Mouse (Mus musculus): ENCODE measurements at regions not wholly inside any gene's neighbourhood (a gene's known extent, or its start where the extent isn't known, plus 50 kb on each side); places are given as distances from the start of the nearest gene placed in this dataset.

DNA sequence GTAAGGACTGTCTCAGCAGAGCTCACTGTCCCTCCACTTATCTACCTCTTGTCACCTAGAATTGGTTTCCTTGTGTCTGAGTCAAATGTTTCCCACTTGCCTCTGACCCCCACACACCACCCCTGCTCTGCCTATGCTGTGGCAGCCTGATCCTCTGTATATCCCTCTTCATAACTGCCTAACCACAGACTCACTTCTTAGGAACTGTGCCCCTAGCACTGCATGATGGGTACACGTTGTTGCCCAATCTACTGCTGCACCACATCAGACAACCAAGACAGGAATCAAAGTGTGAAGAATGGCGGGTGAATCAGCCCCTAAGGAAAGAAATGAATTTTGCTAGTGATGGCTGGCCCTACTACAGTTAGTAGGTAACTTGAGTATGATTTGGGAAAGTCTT, 167.4 kb downstream of the B3gnt2 start:
- TF ChIP-seq CTCF (IDR thresholded peaks at IDR 0.05; ENCODE audit: extremely low read depth, insufficient read length, insufficient replicate concordance, low read depth, low read length) (no peak), POLR2A (IDR thresholded peaks at IDR 0.05; ENCODE audit: low read depth, low read length) (no peak)
